Mouse (Mus musculus) heart, embryonic 14.5 days (tissue): Measurements from ENCODE around the gene Rpl36al. TPM values are rescaled to one million over a fixed set of nuclear protein-coding genes. Genes with fewer than 3 reads are reported as not detected.
"Not testable (repeated sequence)": the region's sequence is repeated elsewhere in the genome, so short reads cannot be mapped to it uniquely, and the experiment has no call there.

ENCODE experiments used
- ATAC-seq: fragments of 200-750 bp; cut with Nextera tagmentation; 2 replicates; pipeline ENCODE4 v1.8.0; 2017; ENCODE audit warnings: low read depth, moderate TSS enrichment; ENCODE audit not compliant: insufficient number of reproducible peaks, insufficient read depth, low FRiP score
- H3K27ac ChIP-seq, 2 experiments: fragments of 200-500 bp in 1 of 2; fragments of 300-500 bp in 1 of 2; sonication (generic) in 1 of 2; replicated peaks in 1 of 2; 2 replicates each; pipeline ENCODE4 v1.5.1; 2012 to 2014; ENCODE audit warnings: low read depth in 2 of 2, low read length in 2 of 2, control low read depth in 1 of 2, mild to moderate bottlenecking in 1 of 2, mixed read lengths in 1 of 2; ENCODE audit not compliant: control insufficient read depth in 1 of 2, insufficient read depth in 1 of 2
- H3K27me3 ChIP-seq: fragments of 300-500 bp; sonication (generic); 2 replicates; pipeline ENCODE4 v1.6.1; 2014; ENCODE audit warnings: mild to moderate bottlenecking, low read length, control low read depth; ENCODE audit not compliant: control insufficient read depth, insufficient read depth
- H3K36me3 ChIP-seq: fragments of 300-500 bp; sonication (generic); 2 replicates; pipeline ENCODE4 v1.6.1; 2014; ENCODE audit warnings: mild to moderate bottlenecking, control low read depth, low read length, mixed read lengths; ENCODE audit not compliant: control insufficient read depth, insufficient read depth
- H3K4me1 ChIP-seq, 2 experiments: fragments of 200-500 bp in 1 of 2; fragments of 300-500 bp in 1 of 2; sonication (generic) in 1 of 2; 2 replicates each; pipeline ENCODE4 v1.6.1; 2012 to 2014; ENCODE audit warnings: low read length in 2 of 2, control low read depth in 1 of 2, mixed read lengths in 1 of 2; ENCODE audit not compliant: control insufficient read depth in 2 of 2, insufficient read depth in 2 of 2
- H3K4me2 ChIP-seq: fragments of 300-500 bp; sonication (generic); 2 replicates; pipeline ENCODE4 v1.6.1; 2014; ENCODE audit warnings: mild to moderate bottlenecking, low read length
- H3K4me3 ChIP-seq, 2 experiments: fragments of 200-500 bp in 1 of 2; fragments of 300-500 bp in 1 of 2; sonication (generic) in 1 of 2; 2 replicates each; pipeline ENCODE4 v1.5.1; 2012 to 2014; ENCODE audit warnings: low read length in 2 of 2, mild to moderate bottlenecking in 2 of 2, control low read depth in 1 of 2, low read depth in 1 of 2, moderate library complexity in 1 of 2; ENCODE audit not compliant: control insufficient read depth in 1 of 2, insufficient read depth in 1 of 2
- H3K9ac ChIP-seq: fragments of 300-500 bp; sonication (generic); 2 replicates; pipeline ENCODE4 v1.6.1; 2014; ENCODE audit warnings: mild to moderate bottlenecking, low read length
- H3K9me3 ChIP-seq: fragments of 300-500 bp; sonication (generic); 2 replicates; pipeline ENCODE4 v1.6.1; 2016; ENCODE audit warnings: low read length, control low read depth; ENCODE audit not compliant: control insufficient read depth
- WGBS: fragments of 180-500 bp; shearing (Covaris S2); extraction: QIAGEN DNeasy Blood & Tissue Kit; methylation state at CpG from one replicate; pipeline ENCODE4 v1.1.7; 2014; 5-methylcytosine and 5-hydroxymethylcytosine counted together
- polyA plus RNA-seq: library from polyadenylated mRNA; unstranded; fragments of >200 nt; fragmentation: Nextera tagmentation; extraction: Ambion mirVana; gene quantifications from 2 replicates; pipeline ENCODE4 v1.2.1, GENCODE M21; 2014

Rpl36al gene
- polyA plus RNA-seq, 1 experiment from 2014 or later = 551 TPM

- ATAC-seq = no peak
- Histone ChIP-seq H3K4me3 (no peak overlapping the region), H3K9ac (no peak overlapping the region), H3K4me2 (no peak overlapping the region), H3K36me3 (peaks cover 36% of the 10 kb centered on the region), H3K9me3 (no peaks in the 10 kb centered on the region), H3K27ac (no peak overlapping the region), H3K27me3 (no peaks in the 10 kb centered on the region), H3K4me1 (no peaks in the 10 kb centered on the region)
- 89% methylated on average over 3 of the region's 3 CpGs for WGBS
These were observed 7.9 kb downstream of the Rpl36al start for GRCm38 (mm10) chr12:69175975-69176374.

- peaks cover 28% of the 10 kb centered on the region for H3K36me3 ChIP-seq
- H3K9me3 ChIP-seq = no peaks in the 10 kb centered on the region
- ATAC-seq = no peak
- no peak overlapping the region for H3K27ac ChIP-seq
- H3K27me3 ChIP-seq = no peaks in the 10 kb centered on the region
- H3K4me3 ChIP-seq = no peak overlapping the region
- 89% methylated on average over 2 of the region's 2 CpGs for WGBS
- no peak overlapping the region for H3K4me2 ChIP-seq
- H3K9ac ChIP-seq = no peak overlapping the region
- H3K4me1 ChIP-seq = peaks cover 0 to 10% of the 10 kb centered on the region in 2 experiments; a peak in 1 of 4 replicates
These were observed 12.6 kb downstream of the Rpl36al start for GRCm38 (mm10) chr12:69171307-69171706.

- under 1% methylated on average over 40 of the region's 40 CpGs for WGBS
These were observed 15.3 kb downstream of the Rpl36al start, which contains the start of gene Lrr1 for GRCm38 (mm10) chr12:69168461-69169106. Gene Lrr1, plus strand, starts transcription at chr12:69168814.

GRCm38 (mm10) chr12:69167656-69168460 is 16.0 kb downstream of the Rpl36al start:
- no peaks in the 10 kb centered on the region for H3K27me3 ChIP-seq
- peaks cover 0 to 10% of the 10 kb centered on the region in 2 experiments; a peak in 1 of 4 replicates for H3K4me1 ChIP-seq
- H3K9ac ChIP-seq = peak overlapping the region; percentile 75
- peak overlapping the region; percentile 76 for H3K4me2 ChIP-seq
- H3K27ac ChIP-seq = peak overlapping the region in 1 of 2 experiments; percentile 66; a peak in 2 of 4 replicates
- WGBS = 10% methylated on average over 18 of the region's 18 CpGs
- no peaks in the 10 kb centered on the region for H3K9me3 ChIP-seq
- H3K4me3 ChIP-seq = peak overlapping the region; percentile 73 to 75
- peak; percentile 23; the same call in 1 of the 2 replicates for ATAC-seq
- H3K36me3 ChIP-seq = 0 out of 2 replicates have a peak, but pooled peaks cover 5% of the 10 kb centered on the region

More at GRCm38 (mm10) chr12:69168461-69169106, 15.3 kb downstream of the Rpl36al start, which contains the start of gene Lrr1:
- Histone ChIP-seq H3K27ac (peak within 1 kb of the TSS; percentile 66 to 73; a peak in 3 of 4 replicates), H3K36me3 (peaks cover 10% of the 10 kb centered on the region; the same call in 1 of the 2 replicates), H3K4me2 (peak within 1 kb of the TSS; percentile 76), H3K4me3 (peak within 1 kb of the TSS; percentile 73 to 75), H3K9me3 (no peaks in the 10 kb centered on the region), H3K9ac (peak within 1 kb of the TSS; percentile 75), H3K27me3 (no peaks in the 10 kb centered on the region), H3K4me1 (peaks cover 0 to 10% of the 10 kb centered on the region in 2 experiments; a peak in 1 of 4 replicates)
- peak; percentile 87 for ATAC-seq

GRCm38 (mm10) chr12:69166861-69167581 is 16.9 kb downstream of the Rpl36al start:
- not testable (repeated sequence) for H3K27me3 ChIP-seq, H3K9me3 ChIP-seq, H3K36me3 ChIP-seq, ATAC-seq, H3K27ac ChIP-seq, H3K4me2 ChIP-seq, H3K9ac ChIP-seq, H3K4me3 ChIP-seq
- H3K4me1 ChIP-seq = peaks cover 0 to 10% of the 10 kb centered on the region in 2 experiments; a peak in 1 of 4 replicates
- WGBS = 67% methylated on average over 8 of the region's 8 CpGs

GRCm38 (mm10) chr12:69164904-69165303 is 19.0 kb downstream of the Rpl36al start:
- WGBS = 51% methylated on average over 3 of the region's 3 CpGs
- no peak for ATAC-seq
- no peak overlapping the region for H3K4me3 ChIP-seq
- H3K27me3 ChIP-seq = no peaks in the 10 kb centered on the region
- H3K27ac ChIP-seq = no peak overlapping the region
- no peaks in the 10 kb centered on the region for H3K9me3 ChIP-seq
- no peaks in the 10 kb centered on the region for H3K36me3 ChIP-seq
- H3K9ac ChIP-seq = no peak overlapping the region
- peaks cover 0 to 10% of the 10 kb centered on the region in 2 experiments; a peak in 1 of 4 replicates for H3K4me1 ChIP-seq
- H3K4me2 ChIP-seq = no peak overlapping the region

- not testable (repeated sequence) for H3K27me3 ChIP-seq, H3K36me3 ChIP-seq, ATAC-seq, H3K9ac ChIP-seq, H3K4me2 ChIP-seq, H3K27ac ChIP-seq, H3K4me1 ChIP-seq, H3K4me3 ChIP-seq, H3K9me3 ChIP-seq
- WGBS = 84% methylated on average over 4 of the region's 4 CpGs
These were observed 20.3 kb downstream of the Rpl36al start for GRCm38 (mm10) chr12:69163586-69163985.
